Mouse (Mus musculus) fat pad, adult 2 months (tissue): ENCODE measurements around the gene Slc9b2.

Experiments
- DNase-seq: peaks from one replicate; pipeline ENCODE4 v3.0.0-alpha.2; 2011; ENCODE audit warnings: low read depth, low spot score; ENCODE audit errors: extremely low read depth

The Slc9b2 gene

DNA sequence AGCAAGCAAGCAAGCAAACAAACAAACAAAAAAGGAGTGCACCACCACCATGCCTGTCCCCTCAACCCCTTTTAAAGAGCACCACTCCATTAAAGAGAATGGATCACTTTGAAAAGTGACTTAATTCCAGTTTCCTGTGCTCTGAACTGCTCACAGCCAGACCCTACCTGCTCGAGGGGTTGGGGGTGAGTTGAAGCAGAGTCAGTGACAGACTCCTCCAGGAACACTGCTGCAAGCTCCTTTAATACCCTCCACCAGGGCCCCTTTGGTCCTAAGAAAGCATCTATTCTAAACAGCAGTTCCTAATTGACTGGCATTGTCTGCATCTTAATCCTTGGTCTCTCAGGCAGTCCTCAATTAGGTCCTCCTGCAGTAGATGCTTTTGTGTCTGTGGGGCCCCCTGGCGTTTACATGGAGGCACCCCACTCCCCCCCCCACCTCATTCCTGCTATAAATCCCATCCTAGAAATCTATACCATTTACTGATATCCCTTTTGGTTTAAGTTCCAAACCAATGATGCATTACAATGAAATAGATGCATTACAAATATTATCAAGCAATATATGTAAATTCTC, 5.5 kb downstream of the Slc9b2 start:
- DNase-seq: no peak

DNA sequence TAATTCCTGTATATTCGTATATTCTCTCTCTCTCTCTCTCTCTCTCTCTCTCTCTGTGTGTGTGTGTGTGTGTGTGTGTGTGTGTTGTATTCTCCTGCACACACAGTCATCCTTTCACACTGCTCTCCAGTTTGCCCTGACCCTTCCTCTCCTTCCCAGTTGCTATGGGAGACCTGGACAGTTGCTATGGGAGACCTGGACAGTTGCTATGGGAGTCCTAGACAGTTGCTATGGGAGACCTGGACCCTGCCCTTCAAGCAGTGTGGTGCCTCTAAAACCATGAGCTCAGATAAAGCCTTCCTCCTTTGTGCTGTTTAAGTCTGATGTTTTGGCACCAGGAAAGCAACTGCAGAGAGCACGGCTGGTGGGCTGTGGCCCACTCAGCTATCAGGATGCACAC, 6.2 kb downstream of the Slc9b2 start:
- DNase-seq: no peak

DNA sequence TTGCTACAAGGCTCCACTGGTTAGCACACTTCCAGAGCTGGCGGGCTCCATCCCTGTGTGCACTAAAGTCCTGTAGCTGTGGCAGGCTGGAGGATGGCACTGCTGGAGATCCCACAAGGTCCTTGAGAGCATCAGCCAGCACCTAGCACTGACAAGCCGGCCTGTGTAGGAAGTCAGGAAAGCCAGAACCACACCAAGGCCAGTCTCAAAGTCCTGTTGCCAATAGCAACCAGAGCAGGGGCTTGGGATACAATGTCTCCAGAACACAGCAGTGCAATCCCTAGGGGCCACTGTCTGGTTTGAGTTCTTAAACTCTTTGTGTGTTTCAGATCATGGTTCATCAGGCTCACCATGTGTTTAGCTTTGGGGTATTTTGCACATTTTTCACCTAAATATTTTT, 7.3 kb downstream of the Slc9b2 start:
- no peak for DNase-seq

DNA sequence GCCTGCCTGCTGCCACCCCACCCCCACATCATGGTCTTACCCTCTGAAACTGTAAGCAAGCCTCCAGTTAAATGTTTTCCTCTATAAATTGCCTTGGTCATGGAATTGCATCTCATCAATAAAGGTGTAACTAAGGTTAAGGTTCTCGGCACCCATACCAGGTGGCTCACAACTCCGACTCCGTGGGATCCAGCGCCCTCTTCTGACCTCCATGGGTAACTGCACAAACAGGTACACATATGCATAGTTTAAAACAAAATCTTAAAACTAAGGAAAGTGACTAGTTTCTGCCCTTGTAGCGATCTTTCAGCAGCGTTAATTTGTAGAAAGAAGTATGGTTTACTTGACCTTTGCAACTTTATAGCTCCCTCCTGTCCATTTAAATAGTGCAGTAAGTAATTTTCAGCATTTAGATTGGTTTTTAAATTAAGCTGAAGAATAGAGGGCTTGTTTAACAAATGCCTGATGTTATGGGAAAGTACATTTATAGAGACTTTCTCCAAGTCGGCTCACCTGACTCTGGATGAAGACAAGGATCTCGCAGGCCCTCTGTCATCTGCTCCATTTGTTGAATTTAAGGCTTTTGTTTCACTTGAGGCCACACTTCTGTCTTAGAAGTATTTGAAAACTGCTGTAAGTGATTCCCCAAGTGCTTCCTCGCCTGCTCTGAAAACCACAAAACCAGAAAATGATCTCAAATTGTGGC, 8.4 kb downstream of the Slc9b2 start:
- no peak for DNase-seq

DNA sequence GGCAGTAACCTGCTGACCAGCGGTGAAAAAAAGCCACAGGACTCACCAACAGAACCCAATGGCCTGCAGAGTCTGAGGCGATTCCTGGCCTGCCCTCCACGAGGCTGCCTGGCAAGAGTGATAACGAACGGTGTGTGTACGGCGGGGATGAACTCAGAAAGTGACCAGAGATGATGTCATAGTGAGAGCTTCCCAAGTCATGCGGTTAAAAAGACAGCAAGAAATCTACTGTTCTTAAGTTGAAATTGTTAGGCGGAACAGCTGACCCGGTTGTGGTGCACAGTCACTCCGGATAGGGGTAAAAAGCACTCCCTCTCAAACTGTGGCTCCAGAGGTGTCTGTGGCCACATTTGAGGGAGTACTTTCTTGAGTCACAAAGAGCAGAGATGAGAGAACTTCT, 10.8 kb downstream of the Slc9b2 start:
- no peak for DNase-seq

DNA sequence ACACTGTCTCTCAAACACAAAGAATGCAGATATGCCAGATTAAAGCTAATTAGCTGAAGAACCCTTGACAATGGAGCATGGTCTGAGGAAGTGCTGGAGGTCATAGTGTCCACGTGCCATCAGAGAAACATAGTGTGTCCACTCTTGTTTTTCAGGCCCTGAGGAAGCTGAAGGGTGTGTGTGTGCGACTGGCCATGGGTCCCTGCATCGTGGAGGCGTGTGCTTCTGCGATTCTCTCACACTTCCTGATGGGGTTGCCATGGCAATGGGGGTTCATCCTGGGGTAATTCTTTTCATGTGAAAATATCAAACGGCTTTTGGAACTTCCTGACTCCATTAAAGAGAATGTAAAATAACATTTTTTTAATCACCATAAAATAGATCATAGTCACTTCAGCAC, 16.9 kb downstream of the Slc9b2 start:
- no peak for DNase-seq

DNA sequence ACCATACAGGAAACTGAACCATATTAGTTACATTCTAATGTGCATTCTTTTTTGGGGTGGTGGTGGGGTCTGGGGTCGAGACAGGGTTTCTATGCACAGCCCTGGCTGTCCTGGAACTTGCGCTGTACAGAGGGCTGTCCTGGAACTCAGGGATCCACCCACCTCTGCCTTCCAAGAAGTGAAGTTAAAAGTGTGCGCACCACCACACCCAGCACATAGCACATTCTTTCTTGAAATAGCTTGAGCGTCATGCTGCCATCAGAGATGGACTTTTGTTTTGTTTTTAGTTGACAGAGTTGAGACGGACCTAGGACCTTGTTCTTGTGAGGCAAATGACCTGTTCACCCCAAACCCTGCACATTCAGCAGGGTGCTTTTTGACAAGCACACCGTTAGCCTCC, 19.7 kb downstream of the Slc9b2 start:
- DNase-seq: no peak

DNA sequence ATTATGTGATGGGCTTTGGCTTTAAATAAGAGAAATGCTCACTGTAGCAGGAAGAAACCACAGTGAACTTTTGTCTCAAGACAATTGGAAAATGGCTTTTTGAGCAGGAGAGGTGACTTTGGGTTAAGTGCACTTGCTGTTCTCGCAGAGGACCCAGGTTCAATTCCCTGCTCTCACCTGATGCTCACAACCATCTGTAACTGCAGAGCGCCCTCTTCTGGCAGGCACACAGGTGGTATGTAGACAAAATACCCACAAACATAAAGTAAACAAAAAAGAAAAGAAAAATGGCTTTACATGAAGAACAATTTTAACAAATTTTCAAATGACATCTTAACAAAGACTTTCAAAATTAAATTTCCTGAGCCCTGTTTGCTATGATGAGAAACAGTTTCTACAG, 20.1 kb downstream of the Slc9b2 start:
- no peak for DNase-seq

DNA sequence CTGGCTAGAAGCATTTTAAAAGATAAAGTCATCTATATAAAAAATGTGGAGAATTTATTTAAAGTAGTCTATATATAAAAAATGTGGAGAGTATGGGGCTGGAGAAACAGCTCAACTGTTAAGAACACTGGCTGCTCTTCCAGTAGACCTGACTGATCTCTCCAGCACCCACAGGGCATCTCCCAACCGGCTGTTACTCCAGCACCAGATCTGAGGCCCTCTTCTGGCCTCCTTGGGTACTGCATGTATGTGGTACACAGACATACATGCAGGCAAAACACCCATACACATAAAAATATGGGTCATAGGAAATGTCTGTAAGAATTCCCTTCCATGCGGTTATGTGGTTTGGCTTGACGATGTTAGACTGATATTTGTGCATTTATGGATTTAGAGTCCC, 21.1 kb downstream of the Slc9b2 start:
- no peak for DNase-seq

DNA sequence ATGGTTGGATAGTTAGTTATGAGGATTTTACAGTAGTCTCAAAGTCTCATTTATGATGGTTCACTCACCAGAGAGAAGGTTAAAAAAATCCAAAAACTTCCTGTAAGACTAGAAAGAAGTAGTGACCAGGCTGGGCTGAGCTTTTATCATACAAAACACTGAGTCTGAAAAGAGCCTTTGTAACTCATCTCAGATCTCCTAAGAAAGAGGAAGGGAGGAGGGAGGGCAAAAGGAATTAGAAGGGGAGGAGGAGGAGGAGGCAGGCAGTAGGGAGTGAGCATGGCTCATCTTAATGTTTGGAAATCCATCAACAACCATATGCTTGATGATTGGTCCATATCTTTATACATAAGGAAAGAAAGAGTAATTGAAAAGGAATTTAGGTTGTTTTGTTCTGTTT, 25.2 kb downstream of the Slc9b2 start:
- no peak for DNase-seq

DNA sequence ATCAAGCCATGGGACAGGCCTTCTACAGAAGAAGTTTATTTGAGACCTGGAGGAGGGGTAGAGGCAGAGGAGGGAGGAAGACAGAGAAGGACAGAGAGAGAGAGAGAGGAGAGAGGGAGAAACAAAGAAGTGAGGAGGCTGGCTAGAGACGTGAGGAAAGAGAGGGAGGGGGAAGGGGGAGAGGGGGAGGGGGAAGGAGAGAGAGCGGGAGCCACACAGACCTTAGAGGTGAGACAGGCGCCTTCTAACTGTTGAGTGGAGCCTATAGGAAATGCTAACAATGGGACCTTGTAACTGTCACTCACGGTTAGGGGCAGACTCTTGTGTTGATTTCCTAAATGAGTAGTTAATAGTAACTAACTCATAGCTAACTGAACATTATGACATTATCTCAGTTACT, 26.3 kb downstream of the Slc9b2 start:
- no peak for DNase-seq

DNA sequence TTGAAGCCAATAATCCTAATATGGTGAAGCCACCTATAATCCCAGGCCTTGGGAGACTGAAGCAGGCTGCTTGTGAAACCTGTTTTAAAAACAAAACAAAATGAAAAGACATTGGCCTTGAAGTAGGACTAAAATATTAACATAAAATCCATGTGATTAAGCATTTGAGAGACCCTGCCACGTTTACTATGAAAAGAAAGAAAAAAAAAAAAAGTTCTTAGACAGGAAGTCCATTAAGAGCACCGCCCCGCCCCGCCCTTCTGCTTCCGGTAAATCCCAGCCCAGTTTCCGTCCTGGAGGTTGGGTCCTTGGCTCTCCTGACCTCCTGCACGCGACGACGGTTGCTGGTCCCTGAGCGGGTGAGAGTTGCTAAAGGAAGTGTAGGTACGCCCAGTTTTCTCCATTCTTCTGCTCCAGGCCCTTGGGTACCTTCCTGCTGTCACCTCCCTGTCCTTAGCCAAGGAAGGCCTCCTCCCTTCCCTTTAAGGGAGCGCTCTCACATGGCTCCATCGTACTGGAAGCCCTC, 40.3 kb downstream of the Slc9b2 start, which contains the start of gene Slc9b1:
TSS of gene Slc9b1 (plus strand) at position 291 of the 526 bp plus-strand sequence.
- no peak for DNase-seq

DNA sequence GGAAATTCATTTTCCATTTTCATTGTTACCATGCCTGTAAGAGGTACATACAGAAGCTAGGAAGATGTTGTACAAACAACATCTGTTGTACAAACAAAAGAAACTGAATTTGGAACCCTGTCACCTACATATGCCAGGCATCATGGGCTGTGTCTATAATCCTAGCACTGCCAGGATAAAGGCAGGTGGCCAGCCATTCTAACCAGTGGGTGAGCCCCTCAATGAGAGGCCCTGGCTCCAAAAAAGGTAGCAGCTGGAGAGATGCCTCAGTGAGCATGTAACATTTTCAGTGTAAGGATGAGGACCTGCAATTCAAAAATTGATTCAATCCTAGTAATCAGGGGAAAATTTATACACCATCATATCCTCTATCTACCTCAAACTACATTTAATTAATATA, 41.5 kb downstream of the Slc9b2 start:
- no peak for DNase-seq

DNA sequence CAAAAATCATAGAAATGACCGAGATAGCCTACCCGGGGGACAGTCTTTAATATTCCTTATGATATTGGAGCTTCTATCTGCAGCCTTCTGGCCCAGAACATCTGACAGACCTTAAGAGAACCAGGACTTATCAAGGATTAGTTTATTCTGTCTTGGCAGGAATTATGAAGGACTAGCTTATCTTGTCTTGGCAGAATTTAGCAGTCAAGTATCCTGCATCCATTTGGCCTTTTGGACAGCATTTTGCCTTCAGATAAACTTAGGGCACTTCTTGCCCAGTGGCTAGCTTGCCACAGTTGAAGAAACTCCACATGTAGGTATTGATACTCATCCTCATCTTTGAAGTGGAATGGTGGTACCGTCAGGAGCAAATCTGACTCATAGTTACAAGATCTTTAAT, 44.4 kb downstream of the Slc9b2 start:
- DNase-seq: no peak

DNA sequence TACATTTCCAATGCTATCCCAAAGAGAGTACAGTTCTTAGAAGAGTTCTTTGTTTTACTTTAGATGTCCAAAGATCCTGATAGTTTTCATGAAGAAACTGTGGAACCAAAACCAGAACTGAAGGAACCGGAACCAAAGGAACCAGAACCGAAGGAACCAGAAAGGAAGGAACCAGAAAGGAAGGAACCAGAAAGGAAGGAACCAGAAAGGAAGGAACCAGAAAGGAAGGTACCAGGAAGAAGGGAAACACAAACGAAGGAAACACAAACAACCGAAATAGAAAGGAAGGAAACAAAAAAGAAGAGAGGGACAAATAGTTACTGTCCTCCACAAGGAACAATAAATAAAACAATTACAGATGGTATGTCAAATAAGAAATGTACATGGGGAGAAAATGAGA, 49.9 kb downstream of the Slc9b2 start:
- no peak for DNase-seq

DNA sequence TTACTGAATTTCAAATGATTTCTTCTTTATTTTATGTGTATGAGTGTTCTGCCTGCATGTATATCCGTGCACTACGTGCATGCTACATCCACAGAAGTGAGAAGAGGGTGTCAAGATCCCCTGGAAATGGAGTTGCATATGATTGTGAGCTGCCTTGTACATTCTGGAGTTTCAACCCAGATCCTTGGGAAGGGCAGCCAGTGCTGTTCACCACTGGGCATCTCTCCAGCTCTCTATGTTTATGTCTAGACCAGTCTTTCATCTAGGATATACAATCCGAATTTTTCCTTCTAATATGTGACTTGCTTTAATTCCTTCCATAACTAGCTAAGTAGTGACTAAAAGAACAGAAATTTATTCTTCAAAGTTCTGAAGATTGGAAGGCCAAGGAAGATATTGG, 68.3 kb downstream of the Slc9b2 start:
- DNase-seq: no peak

DNA sequence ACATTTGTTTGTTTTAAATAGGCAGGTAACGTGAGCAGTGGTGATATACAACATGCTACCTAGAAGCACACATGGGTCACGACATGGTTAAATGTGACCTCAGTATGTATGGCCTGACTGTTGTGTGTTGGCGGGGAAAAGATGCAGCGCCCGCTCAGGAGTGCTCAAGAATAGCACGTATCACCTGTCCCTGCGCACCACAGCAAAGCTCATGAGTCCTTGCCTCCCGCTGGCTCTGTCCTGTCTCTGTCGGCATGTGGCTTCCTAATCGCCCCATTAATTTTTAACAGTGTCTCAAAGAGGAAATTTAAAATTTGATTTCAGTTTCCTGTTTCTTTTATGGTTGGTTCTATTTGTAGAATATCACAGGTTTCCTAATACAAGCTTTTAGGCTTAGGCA, 69.9 kb downstream of the Slc9b2 start:
- DNase-seq: no peak

DNA sequence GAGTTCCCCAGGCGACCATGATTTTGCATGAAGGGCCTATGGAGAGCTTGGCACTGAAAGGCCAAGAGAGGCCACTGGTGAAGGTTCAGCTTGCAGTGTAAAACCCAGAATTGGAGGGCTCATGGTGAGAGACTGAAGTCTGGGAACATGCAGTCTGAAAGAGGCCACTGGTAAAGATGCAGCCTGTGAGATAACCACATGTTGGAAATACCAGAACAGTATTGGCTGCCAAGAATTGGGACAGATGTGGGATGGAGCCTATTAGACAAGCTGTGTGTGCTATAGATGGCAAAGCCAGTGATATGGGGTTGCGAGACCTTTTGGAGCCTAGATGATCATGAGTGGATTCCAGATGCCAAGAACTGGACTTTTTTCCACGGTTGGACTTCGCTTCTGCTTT, 72.4 kb downstream of the Slc9b2 start:
- DNase-seq: no peak

DNA sequence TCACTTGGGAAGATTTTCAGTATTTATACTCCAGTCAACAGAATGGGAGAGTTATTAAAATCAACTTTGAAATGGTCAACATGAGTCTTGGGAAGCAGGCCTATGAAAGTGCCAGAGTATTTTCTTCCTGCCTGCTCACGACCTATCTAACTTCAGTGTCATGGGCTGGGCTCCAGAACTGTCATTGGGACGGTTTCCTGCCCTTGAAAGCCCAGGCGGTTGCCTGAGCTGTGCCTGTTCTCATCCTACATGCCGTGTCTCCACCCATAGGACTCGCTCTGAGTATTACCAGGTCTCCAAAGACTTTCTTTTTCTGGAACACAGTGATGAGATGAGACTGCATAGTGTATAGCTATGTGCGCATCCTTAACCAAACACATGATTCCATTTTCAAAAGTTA, 85.7 kb downstream of the Slc9b2 start:
- no peak for DNase-seq
